Mouse (Mus musculus) lung, adult 18-20 months (tissue): ENCODE data around the gene Nit1.

Experiments used
- DNase-seq, 2 experiments: peaks; one replicate each; pipeline ENCODE4 v3.0.0; 2022; ENCODE audit warnings: mixed read lengths in 2 of 2

The Nit1 gene

GRCm38 (mm10) chr1:171293351-171293750 is 52.1 kb downstream of the Nit1 start:
- DNase-seq: no peak

GRCm38 (mm10) chr1:171288328-171288727 is 57.1 kb downstream of the Nit1 start:
- no peak for DNase-seq
